Mouse (Mus musculus) lung, adult 2 months (tissue): ENCODE results near the gene Brca1.

Experiments
- CTCF ChIP-seq: fragments of 200-500 bp; IDR thresholded peaks from 2 replicates; pipeline ENCODE4 v1.5.1; 2011; ENCODE audit warnings: mild to moderate bottlenecking, low read length, control low read depth; ENCODE audit not compliant: insufficient read depth
- POLR2A ChIP-seq: fragments of 200-500 bp; IDR thresholded peaks from 2 replicates; pipeline ENCODE4 v1.6.1; 2011; ENCODE audit warnings: low read depth, mild to moderate bottlenecking, control low read depth, low read length, borderline replicate concordance; ENCODE audit errors: extremely low read depth

- no peak for TF ChIP-seq CTCF
- TF ChIP-seq POLR2A = 0 out of 2 replicates have a peak, but pooled peaks have one; percentile 40
Measured at GRCm38 (mm10) chr11:101582054-101583035, 30.6 kb upstream of the Brca1 start, which contains the start of gene Tmem106a.
